Mouse (Mus musculus): ENCODE data around the gene Scnm1.

DNA sequence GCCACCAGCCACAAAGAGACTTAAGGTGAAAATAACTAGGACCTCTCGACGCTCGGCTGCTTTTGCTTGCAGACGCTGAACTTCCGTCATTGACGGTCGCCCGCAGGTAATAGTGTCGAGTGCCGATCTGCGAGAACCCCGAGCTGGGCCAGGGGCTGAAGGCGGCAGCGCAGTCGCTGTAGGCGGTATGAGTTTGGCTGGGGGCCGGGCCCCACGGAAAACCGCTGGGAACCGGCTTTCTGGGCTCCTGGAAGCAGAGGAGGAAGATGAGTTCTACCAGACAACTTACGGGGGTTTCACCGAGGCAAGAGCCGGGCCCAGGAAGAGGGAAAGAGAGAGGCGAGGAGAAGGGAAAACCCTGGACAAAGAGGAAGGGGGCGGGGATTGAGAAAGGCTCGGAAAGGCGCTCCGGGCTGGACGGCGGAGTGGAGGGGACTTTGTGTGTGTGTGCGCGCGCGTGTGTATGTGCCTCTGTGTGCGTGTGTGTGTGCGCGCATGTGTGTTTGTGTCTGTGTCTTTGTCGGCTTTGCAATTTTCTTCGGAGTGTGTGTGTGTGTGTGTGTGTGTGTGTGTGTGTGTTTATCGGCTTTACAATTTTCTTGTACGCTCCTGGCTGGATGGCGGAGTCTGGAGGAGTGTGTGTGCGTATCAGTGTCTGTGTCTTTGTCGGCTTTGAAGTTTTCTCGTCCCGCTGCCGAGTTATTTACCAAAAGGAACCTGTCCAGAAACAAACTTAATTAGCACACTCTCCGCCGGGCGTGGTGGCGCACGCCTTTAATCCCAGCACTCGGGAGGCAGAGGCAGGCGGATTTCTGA lies 22.7 kb downstream of the Scnm1 start, which contains the start of gene Vps72:
- TF ChIP-seq CTCF (IDR thresholded peaks at IDR 0.05; ENCODE audit: extremely low read depth, insufficient read depth, insufficient read length, insufficient replicate concordance) (no peak), POLR2A (IDR thresholded peaks at IDR 0.05; ENCODE audit: low read depth, low read length) (peak; percentile 43)
